ENCODE assay signal across 29 mouse cellular contexts in genomic region chr13:103199823-103200660, GRCm38 (mm10).
A peak's percentile ranks its signal among the peaks of the same experiment; 100 is the strongest.
DNase-seq lines count a peak whose midpoint lies in the region; ATAC-seq and TF ChIP-seq lines count a peak whose summit lies in the region.
"Had no signal": no experiment of that assay in that cellular context is flagged by ENCODE, and none has a peak within 500 bp of the region (broad histone marks: within the 10 kb centered on the region; RNA-seq: fewer than 3 reads in every experiment).

No protein-coding gene starts in this region.

- no peak for TF ChIP-seq EP300 in heart, adult 2 months (IDR thresholded peaks at IDR 0.05; ENCODE audit: insufficient read depth, low read depth, low read length)
- no peak for TF ChIP-seq EP300 in liver, postnatal 0 days (IDR thresholded peaks at IDR 0.05; ENCODE audit: low read depth)

- no peak overlapping the region for H3K4me2 ChIP-seq in liver, postnatal 0 days (ENCODE audit: low read depth, low read length)
- H3K4me2 ChIP-seq: embryonic facial prominence, embryonic 15.5 days; forebrain, embryonic 12.5 days; hindbrain, embryonic 12.5 days; intestine, embryonic 15.5 days; limb, embryonic 12.5 days; liver, embryonic 15.5 days; lung, embryonic 15.5 days; midbrain, embryonic 11.5 days; neural tube, embryonic 12.5 days; stomach, embryonic 15.5 days had no signal

- H3K4me1 ChIP-seq in heart, adult 2 months (ENCODE audit: control insufficient read depth, insufficient read depth, low read length) = no peaks in the 10 kb centered on the region; the same call in 1 of the 2 replicates
- no peaks in the 10 kb centered on the region for H3K4me1 ChIP-seq in liver, postnatal 0 days (ENCODE audit: insufficient read depth)
- H3K4me1 ChIP-seq: embryonic facial prominence, embryonic 15.5 days; intestine, embryonic 15.5 days; liver, embryonic 15.5 days; lung, embryonic 15.5 days; stomach, embryonic 15.5 days had no signal

- H3K36me3 ChIP-seq in heart, adult 2 months (ENCODE audit: control insufficient read depth, insufficient read depth, low read length) = no peaks in the 10 kb centered on the region
- no peaks in the 10 kb centered on the region for H3K36me3 ChIP-seq in liver, postnatal 0 days (replicated peaks; ENCODE audit: insufficient read depth, low read length)
- H3K36me3 ChIP-seq: embryonic facial prominence, embryonic 10.5 days; embryonic facial prominence, embryonic 15.5 days; forebrain, embryonic 12.5 days; hindbrain, embryonic 12.5 days; intestine, embryonic 15.5 days; limb, embryonic 12.5 days; liver, embryonic 15.5 days; lung, embryonic 15.5 days; neural tube, embryonic 12.5 days; stomach, embryonic 15.5 days had no signal

- H3K27ac ChIP-seq in heart, adult 2 months = no peak overlapping the region
- no peak overlapping the region for H3K27ac ChIP-seq in liver, postnatal 0 days (ENCODE audit: low read depth)
- H3K27ac ChIP-seq: embryonic facial prominence, embryonic 10.5 days; embryonic facial prominence, embryonic 15.5 days; forebrain, embryonic 12.5 days; hindbrain, embryonic 12.5 days; hindbrain, postnatal 0 days; intestine, embryonic 15.5 days; layer of hippocampus, adult 2 months; limb, embryonic 12.5 days; liver, embryonic 15.5 days; lung, embryonic 15.5 days; neural tube, embryonic 12.5 days; stomach, embryonic 15.5 days had no signal

- no peak overlapping the region for H3K9ac ChIP-seq in heart, adult 2 months (ENCODE audit: low read depth, low read length)
- no peak overlapping the region for H3K9ac ChIP-seq in liver, postnatal 0 days (replicated peaks)
- H3K9ac ChIP-seq: embryonic facial prominence, embryonic 15.5 days; forebrain, embryonic 12.5 days; hindbrain, embryonic 12.5 days; intestine, embryonic 15.5 days; limb, embryonic 12.5 days; liver, embryonic 15.5 days; lung, embryonic 15.5 days; neural tube, embryonic 12.5 days; stomach, embryonic 15.5 days had no signal

- no peak for TF ChIP-seq CTCF in heart, adult 2 months (IDR thresholded peaks at IDR 0.05)
- TF ChIP-seq CTCF in liver, postnatal 0 days (IDR thresholded peaks at IDR 0.05; ENCODE audit: low read depth) = no peak

- intact Hi-C loops in heart, adult 2 months (cut with DNase I) = no loop called here
- intact Hi-C loops in left cerebral cortex, postnatal 14 days (cut with DNase I) = no loop called here

- H3K27me3 ChIP-seq in heart, adult 2 months (ENCODE audit: control insufficient read depth, insufficient read depth, low read length) = no peaks in the 10 kb centered on the region
- no peaks in the 10 kb centered on the region for H3K27me3 ChIP-seq in liver, postnatal 0 days (ENCODE audit: insufficient read depth, low read length)
- H3K27me3 ChIP-seq: embryonic facial prominence, embryonic 15.5 days; forebrain, embryonic 12.5 days; hindbrain, embryonic 12.5 days; intestine, embryonic 15.5 days; limb, embryonic 12.5 days; liver, embryonic 15.5 days; lung, embryonic 15.5 days; neural tube, embryonic 12.5 days; stomach, embryonic 15.5 days had no signal

- TF ChIP-seq POLR2A in heart, adult 2 months (IDR thresholded peaks at IDR 0.05; ENCODE audit: insufficient read depth, low read depth, low read length) = no peak

- no peak for ATAC-seq in liver, postnatal 0 days
- ATAC-seq: CD4-positive, CD25-positive, alpha-beta regulatory T cell, adult 4 months; hindbrain, postnatal 0 days; intestine, embryonic 15.5 days; midbrain, embryonic 16.5 days had no signal

- H3K9me3 ChIP-seq in liver, postnatal 0 days (ENCODE audit: low read length) = no peaks in the 10 kb centered on the region
- H3K9me3 ChIP-seq: embryonic facial prominence, embryonic 10.5 days; embryonic facial prominence, embryonic 15.5 days; forebrain, embryonic 12.5 days; hindbrain, embryonic 12.5 days; intestine, embryonic 15.5 days; limb, embryonic 12.5 days; liver, embryonic 15.5 days; lung, embryonic 15.5 days; neural tube, embryonic 12.5 days; stomach, embryonic 15.5 days had no signal

- WGBS in heart, adult 2 months = 41% methylated on average over 2 of the region's 2 CpGs
- 37% methylated on average over 2 of the region's 2 CpGs for WGBS in liver, postnatal 0 days (ENCODE audit: insufficient replicate concordance)

- H3K4me3 ChIP-seq in heart, adult 2 months = no peak overlapping the region
- H3K4me3 ChIP-seq in liver, postnatal 0 days (ENCODE audit: low read depth, low read length) = no peak overlapping the region
- H3K4me3 ChIP-seq: embryonic facial prominence, embryonic 10.5 days; embryonic facial prominence, embryonic 15.5 days; forebrain, embryonic 12.5 days; hindbrain, embryonic 12.5 days; intestine, embryonic 15.5 days; layer of hippocampus, adult 2 months; limb, embryonic 12.5 days; liver, embryonic 15.5 days; lung, embryonic 15.5 days; neural tube, embryonic 12.5 days; stomach, embryonic 15.5 days had no signal

- DNase-seq in heart, adult 11 months = peak; percentile 60
- no peak for DNase-seq in heart, adult 2 months
- peak; percentile 59 for DNase-seq in right cerebral cortex, adult 18-20 months
- no peak for DNase-seq in right cerebral cortex, postnatal 14 days
- DNase-seq in left cerebral cortex, postnatal 14 days (ENCODE audit: low spot score in 2 of 2) = peak; percentile 35 to 42
- DNase-seq in liver, postnatal 0 days = no peak
- no peak for DNase-seq in lung, postnatal 4 days
- DNase-seq: adrenal gland, postnatal 25 days; cerebellum, adult 2 months; cerebellum, postnatal 14 days; heart, postnatal 36 days; kidney, adult 2 months; kidney, postnatal 36 days; thymus, postnatal 25 days had no signal

- no peaks in the 10 kb centered on the region for H3K79me2 ChIP-seq in heart, adult 2 months (replicated peaks; ENCODE audit: control insufficient read depth, insufficient read depth, low read length)

Comparison
In these comparisons a context has a peak if more than half of its experiments do, and no peak if none do; other contexts are left out.
1. DNase-seq: peak in heart, adult 11 months (single experiment), right cerebral cortex, adult 18-20 months (single experiment) and left cerebral cortex, postnatal 14 days (2 of 2); none in heart, adult 2 months (0 of 2), right cerebral cortex, postnatal 14 days (single experiment), liver, postnatal 0 days (single experiment) and lung, postnatal 4 days (0 of 2).